Mouse (Mus musculus) mouse trophoblast stem cell (cell line): ENCODE data around the gene Tlx3.

Experiments
- in situ Hi-C, 2 experiments: fragments of 300-500 bp; cut with MseI, MboI; formaldehyde crosslinking; loops; 2 replicates in 1 of 2; 3 replicates in 1 of 2; pipeline ENCODE4 v1.15.1; 2025

Tlx3 gene

DNA sequence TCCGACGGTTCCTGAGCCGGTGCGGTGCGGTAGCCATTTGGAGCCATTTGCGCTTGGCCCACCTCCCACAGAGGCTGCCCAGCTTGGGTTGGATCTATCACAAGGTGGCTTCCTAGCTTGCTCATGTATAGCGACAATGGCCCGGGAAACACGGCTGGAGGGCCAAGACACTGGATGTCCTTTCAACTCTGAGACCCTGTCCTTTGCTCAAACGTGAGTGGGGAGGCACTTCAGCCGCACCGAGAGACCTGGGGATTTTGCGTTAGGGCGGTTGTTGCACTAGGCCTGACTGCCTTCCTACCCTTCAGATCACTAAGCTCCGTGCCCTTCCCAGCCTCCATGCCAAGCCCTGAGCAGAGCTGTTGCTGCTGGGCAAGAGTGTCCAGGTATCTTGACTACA lies 5.7 kb downstream of the Tlx3 start:
- in situ Hi-C loops: loop anchor here in 1 of 2 experiments (25.0 kb wide), 3 partner anchors 415 to 715 kb away; no protein-coding TSS in a partner anchor

- in situ Hi-C loops: loop anchor here in 1 of 2 experiments (25.0 kb wide), 3 partner anchors 415 to 715 kb away; no protein-coding TSS in a partner anchor
Measured at GRCm38 (mm10) chr11:33197133-33197514, 6.3 kb downstream of the Tlx3 start.

- in situ Hi-C loops: loop anchor here in 1 of 2 experiments (25.0 kb wide), 3 partner anchors 416 to 716 kb away; no protein-coding TSS in a partner anchor
Measured at GRCm38 (mm10) chr11:33196447-33197132, 6.8 kb downstream of the Tlx3 start.

DNA sequence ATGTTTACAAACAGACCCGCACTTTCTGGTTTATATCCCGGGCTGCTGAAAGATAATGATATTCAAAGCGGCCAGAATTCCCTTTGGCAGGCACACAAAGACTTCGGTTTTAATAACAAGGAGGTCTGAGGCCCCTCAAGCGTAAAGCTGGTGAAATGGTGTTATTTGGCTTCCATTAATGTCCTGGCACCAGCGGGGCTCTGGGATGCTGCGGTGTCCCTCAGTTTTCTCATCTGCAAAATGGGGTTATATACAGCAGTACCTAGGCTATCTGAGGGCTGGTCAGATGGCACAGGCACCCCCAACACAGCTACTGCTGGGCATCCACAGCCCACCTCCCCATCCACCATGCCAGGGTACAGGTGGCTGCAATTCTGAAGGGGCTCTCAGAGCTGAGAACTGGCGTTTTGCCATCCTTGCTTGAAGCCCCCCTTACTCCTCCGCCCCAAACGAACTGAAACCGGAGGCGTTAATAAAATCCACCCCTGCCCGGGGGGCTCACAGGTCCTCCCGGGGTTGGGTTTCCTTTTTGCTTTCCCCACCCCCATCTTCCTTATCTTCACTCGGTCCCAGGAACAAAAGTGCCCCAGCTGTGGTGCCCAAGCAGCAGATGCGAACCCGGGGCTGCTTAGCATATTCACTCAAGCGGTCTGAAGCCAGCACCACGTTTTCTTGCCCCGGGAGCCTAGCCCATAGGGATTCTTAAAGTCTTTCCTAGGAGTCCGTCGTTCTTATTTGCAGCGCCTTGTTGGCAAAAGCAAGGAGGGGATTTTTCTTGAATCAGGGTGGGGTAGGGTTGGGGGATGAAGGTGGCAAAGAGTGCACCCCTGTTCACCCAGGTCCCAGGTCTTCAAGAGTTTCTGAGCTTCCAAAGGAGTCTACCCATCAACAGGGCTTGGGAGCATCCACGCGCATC lies 7.6 kb downstream of the Tlx3 start:
- in situ Hi-C loops: loop anchor here in 1 of 2 experiments (25.0 kb wide), 3 partner anchors 417 to 717 kb away; no protein-coding TSS in a partner anchor

DNA sequence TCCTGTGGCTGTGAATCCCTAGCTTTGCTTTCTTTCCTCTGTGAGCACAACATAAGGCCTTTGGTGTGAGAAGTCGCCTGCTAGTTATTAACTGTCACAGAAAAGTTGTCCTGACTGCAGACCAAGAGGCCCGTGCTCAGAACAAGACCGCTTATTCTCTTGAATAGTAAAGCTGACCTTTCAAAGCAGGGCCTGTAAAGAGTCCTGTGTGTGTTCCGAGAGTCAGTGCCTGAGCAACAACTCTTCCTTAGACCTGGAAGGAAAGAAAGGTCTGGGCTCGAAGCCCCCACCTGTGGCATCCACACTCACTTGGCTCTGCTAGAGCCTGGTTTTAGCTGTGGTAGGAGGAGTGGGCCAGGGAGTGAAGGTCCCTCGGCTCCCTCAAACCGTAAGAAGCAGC lies 8.3 kb downstream of the Tlx3 start:
- in situ Hi-C loops: loop anchor here in 1 of 2 experiments (25.0 kb wide), 3 partner anchors 417 to 717 kb away; no protein-coding TSS in a partner anchor

- in situ Hi-C loops: loop anchor here in 1 of 2 experiments (25.0 kb wide), 3 partner anchors 419 to 719 kb away; no protein-coding TSS in a partner anchor
Measured at GRCm38 (mm10) chr11:33193695-33194094, 9.7 kb downstream of the Tlx3 start.

DNA sequence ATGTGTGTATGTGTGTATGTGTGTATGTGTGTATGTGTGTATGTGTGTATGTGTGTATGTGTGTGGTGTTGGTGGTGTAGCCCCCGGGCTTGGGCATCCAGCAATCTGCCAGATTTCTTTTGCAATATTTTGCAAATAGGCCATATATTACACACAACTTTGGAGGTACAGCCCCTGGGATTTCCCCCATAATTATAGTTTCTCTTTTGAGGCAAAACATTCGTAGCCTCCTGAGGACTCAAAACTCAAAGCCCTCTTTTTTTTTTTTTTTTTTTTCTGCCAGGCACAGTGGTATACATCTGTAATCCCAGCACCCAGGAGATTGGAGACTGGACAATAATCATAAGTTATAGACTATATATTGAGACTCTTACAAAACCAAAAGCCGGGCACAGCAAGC lies 21.6 kb downstream of the Tlx3 start:
- in situ Hi-C loops: loop anchor here in 1 of 2 experiments (25.0 kb wide), 3 partner anchors 430 to 730 kb away; no protein-coding TSS in a partner anchor

DNA sequence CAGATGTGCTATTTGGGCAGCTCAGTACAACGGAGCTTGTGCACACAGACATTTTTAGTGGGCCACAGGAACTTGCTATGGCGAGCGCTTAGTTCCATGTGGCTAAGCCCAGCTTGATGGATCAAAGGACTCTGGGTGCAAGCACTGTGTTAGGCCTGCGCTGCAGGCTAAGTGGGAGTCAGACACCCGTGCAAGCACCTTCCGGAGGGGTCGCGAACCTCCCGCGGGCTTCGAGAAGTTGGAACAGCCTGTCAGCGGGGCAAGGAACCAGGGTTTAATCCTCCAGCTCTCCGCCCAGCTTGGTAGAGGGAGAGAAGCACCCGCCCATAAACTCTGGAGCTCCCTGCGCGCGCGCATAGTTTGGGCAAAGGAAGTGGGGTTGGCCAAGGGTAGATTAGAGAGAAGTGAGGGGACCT lies 22.7 kb downstream of the Tlx3 start:
- in situ Hi-C loops: loop anchor here in 1 of 2 experiments (25.0 kb wide), 3 partner anchors 432 to 732 kb away; no protein-coding TSS in a partner anchor

GRCm38 (mm10) chr11:33179802-33180201 lies 23.6 kb downstream of the Tlx3 start:
- in situ Hi-C loops: loop anchor here (5.0 to 25.0 kb wide), 7 partner anchors 115 to 732 kb away; no protein-coding TSS in a partner anchor

DNA sequence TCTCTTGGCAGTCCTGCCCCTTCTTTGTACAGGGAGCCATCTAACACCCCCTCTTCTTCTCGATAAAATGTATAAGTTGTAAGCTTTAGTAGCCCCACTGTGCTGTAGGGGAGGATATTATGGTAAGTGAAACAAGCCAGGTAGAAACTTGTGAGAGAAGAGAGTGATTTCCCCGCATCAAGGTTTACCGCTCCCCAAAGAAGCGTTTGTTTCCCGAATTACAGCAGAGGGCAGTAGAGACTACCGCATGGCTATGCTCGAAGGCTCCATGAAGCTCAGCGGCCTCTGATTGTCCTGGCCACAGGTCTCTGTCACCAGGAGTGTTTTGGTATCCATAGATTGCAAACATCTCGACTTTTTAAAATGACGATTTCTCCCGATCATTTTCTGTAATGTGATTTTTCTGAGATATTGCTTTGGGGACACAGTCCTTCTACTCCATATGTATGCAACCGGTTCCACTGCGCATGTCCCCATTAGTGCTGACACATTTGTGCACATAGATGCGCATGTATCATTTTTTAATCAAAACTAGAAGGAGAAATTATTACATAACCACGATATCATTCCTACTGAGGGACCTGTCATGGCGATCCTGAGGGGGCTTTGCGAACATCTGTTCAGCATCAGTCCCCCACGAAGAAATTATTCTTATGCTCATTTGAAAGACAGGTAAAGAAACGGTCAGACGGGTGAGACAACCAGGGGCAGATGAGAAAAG lies 26.7 kb downstream of the Tlx3 start:
- in situ Hi-C loops: loop anchor here (5.0 to 25.0 kb wide), 7 partner anchors 118 to 736 kb away; no protein-coding TSS in a partner anchor

DNA sequence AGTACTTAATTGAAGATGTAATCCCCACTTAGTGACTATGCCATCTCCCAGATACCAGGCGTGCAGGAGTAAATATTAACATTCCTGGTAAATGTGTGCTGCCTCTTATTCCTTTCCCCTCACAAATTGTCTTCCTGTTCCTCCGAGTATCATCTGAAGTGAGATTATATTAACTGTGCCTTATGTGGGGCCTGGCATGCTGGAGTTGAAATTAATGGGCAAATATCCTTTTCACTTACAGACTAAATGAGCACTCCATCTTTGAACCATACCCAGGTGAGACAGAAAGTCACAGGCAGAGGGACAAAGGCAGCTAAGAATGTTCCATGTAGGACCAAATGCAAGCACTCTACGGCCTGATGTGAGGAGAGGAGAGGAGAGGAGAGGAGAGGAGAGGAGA lies 27.6 kb downstream of the Tlx3 start:
- in situ Hi-C loops: loop anchor here (5.0 to 25.0 kb wide), 7 partner anchors 119 to 737 kb away; no protein-coding TSS in a partner anchor

- in situ Hi-C loops: loop anchor here (10.0 kb wide), 3 partner anchors 124 to 544 kb away; no protein-coding TSS in a partner anchor
Measured at GRCm38 (mm10) chr11:33170489-33170888, 32.9 kb downstream of the Tlx3 start.

DNA sequence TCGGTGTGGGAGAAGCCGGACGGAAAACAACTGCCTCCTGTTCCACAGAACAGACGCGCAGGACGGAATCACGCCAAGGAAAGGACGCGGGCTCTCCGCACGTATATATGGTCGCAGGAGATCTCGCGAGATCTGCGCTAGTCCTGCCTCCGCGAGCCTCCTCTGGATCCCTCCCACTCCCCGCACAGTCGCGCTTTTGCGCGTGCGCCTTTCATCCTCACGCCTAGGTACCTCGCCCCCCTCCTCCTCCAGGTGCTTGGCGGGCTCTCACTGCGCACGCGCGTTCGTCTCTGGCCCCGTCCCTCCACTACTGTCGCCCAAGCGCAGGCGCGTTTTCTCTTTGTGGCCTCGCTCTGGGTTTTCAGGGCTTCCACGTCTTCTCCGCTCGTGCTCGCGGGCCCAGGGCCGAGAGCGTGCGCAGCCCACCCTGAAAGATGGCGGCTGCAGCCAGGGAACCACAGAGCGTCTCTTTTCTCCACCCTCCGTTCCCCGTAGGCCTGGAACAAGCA lies 40.3 kb downstream of the Tlx3 start, which contains the start of gene Npm1:
Gene Npm1 (minus strand): TSS at position 209 of the 509 bp plus-strand sequence.
- in situ Hi-C loops: no loop called here

DNA sequence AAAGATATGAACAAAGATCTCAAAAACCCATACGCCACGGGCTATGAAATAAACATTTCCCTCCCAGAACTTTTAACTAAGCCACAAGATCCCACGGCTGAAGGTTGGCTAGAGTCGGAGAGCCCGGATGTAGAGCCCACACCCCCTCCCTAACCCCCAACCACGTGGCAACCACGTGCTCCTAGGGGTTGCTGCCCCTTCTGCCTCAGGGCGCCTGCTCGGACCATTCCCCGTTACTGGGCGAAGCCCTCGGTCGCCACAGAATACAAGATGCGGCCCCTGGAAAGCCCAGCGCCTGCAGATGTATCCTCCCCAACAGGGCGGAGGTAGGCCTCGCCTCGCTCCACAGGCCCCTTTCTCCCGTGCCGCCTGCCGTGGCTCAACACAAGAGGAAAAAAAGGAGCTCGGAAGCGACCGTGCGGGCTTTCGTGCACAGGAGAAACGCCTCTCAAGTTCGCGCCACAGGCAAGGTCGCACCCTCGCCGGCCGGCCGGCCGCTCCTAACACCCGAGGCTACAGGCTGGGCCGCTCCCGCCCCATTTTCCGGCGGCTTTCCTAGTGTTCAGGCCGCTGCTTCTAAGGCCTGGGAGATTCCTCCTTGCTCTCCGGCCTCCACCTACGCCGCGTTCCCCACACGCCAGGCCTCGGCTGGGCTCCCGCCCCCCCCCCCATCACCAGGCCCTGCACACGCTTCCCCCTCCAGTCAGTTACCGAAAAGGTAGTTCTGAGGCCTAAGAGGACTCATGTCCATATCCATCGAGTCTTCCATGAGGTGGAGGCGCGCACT lies 41.0 kb downstream of the Tlx3 start:
- in situ Hi-C loops: no loop called here

DNA sequence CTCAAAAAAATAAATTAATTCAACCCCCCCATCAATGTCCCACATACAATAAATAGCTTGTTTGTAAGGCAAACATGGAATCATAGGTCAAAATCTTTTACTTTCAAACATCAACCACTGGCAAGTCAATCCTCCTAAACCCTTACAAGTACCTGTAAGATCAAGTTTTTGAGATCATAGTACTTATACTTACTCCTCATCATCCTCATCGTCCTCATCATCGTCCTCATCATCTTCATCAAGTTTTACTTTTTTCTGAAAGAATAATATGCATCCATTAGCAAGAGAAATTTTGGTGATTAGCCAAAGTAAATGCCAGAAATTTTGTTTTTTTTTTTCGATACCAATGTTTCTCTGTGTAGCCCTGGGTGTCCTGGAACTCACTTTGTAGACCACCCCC lies 43.6 kb downstream of the Tlx3 start:
- in situ Hi-C loops: no loop called here

DNA sequence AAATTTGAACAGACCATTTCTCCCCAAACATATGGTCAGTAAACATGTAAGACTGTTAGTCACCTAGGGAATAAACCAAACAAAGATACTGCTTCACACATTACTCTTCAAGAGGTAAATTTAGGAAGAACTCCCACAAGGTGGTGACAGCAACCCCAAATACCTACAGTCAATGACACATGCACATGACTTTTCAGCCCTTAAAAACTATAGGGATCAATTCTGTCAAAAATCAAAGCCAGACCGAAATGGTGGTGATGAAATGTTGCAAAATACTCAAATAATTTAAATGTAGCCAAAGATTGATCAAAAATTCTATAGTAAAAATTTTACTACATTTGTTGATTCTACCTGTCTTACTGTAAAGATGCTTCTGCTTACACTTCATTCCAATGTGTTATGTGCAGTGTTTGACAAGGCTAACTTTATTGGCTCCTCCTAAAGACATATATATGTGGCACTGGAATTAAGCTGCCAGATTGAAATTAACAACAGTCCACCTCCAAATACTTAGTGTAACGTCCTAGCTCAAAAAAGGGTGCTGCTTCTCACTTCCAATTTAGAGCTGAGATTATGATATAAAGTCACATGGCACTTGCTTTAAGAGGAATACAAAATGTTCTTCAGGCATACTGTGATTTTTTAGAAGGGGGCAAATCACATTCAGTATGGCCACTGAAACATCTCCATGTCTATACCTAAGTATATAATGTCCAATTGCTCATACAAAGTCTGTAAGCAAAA lies 45.8 kb downstream of the Tlx3 start:
- in situ Hi-C loops: no loop called here

- in situ Hi-C loops: no loop called here
Measured at GRCm38 (mm10) chr11:33156436-33157015, 46.9 kb downstream of the Tlx3 start.

- in situ Hi-C loops: no loop called here
Measured at GRCm38 (mm10) chr11:33154459-33154858, 48.9 kb downstream of the Tlx3 start.

- in situ Hi-C loops: no loop called here
Measured at GRCm38 (mm10) chr11:33152997-33153396, 50.4 kb downstream of the Tlx3 start.
